Mouse (Mus musculus): Measurements from ENCODE around the gene Zfp558.
A peak's percentile ranks its signal among the peaks of the same experiment; 100 is the strongest.

Zfp558 gene

DNA sequence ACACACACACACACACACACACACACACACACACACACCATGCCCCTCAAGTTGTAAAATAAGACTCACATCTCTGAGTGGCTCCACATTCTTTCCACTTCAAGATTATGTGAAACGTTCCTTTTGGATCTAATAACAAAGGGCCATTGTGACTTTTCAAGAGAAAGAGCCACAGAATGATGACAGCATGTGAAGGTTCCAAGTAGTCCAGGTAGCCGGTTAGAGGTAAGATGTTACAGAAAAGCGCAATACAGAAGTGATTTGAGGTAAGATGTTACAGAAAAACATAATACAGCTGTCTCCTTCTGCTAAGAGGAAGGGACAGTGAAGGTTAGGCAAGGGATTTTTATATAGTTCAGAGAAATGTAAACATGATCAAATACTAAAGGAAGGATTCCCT lies at the start of gene Zfp558, which contains the start of gene Mbd3l1:
Zfp558 (minus strand) TSS at position 101 of the 400 bp plus-strand sequence.
Mbd3l1 (plus strand) TSS at position 192 of the 400 bp plus-strand sequence.
- no peak for DNase-seq (ENCODE audit: low spot score)

DNA sequence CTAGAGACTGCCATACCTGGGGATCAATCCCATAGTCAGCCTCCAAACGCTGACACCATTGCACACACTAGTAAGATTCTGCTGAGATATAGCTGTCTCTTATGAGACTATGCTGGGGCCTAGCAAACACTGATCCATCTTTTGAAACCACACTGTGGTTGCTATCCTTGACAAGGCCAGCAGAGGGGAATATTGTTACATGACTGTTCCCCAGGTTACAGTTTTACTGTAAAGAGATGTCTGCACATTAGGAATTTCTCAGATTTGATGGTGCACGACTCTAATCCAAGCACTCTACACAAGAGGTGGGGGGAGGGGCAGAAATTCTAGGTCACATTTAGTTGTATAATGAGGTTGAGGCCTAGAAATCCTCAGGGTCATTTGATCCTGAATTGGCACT lies 30.0 kb upstream of the Zfp558 start:
- no peak for DNase-seq (ENCODE audit: low spot score)

DNA sequence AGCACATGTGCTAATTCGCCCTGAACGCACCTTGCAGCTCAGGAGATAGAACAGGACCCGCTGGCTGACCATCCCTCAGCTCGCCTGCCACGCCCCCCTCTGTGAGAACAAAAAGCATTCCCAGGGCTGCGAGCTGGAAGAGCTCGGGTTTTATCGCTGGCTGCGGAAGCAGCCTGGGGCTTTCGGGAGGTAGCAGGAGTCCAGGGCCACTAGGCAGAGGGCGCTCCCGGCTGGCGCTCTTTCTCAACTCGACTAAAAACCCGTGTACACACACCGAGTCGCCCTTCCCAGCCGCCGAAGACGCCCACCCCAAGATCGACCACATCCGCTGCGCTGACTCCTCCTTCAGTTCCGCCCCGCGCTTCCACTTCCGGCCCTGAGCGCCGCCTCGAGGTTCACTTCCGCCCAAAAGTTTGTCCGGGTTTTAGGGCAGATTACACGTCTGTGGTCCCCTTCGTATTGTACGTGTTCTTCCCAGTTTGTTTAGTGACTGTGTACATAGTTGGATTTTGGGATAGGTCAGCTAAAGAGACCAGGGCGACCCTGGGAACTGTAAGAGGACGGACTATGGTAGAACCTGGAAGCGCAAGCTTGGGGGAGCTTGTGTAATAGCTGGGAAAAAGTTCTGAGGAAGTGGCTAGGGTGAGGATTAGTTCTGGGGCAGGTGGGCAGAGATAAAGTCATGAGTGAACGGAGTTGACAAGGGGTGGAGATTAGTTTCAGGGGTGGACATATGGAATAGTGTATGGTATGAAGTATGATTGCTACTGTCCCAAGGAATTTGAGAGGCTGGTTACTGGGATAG lies 4.5 kb downstream of the Zfp558 start:
- DNase-seq (ENCODE audit: low spot score): peak; percentile 90

DNA sequence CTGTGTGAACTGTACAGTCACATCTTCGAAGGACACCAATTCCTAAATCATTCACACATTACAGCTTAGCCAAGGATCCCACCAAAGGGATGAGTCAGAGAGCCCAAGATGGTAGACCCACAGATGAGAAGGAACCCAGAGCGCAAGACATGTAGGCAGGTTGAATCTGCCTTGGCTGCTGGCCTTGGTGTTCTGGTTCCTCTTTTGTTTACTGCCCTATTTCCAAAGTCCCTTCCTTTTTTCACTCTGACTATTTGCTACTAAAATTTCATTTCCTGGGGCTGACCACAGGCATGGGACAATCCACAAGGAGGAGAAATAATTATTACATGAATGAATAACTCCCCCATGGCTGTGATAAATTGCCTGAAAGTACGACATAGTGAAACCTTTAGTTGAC lies 10.1 kb downstream of the Zfp558 start:
- no peak for DNase-seq (ENCODE audit: low spot score)

- no peak for DNase-seq (ENCODE audit: low spot score)
Measured at GRCm38 (mm10) chr9:18467350-18467749, 10.7 kb downstream of the Zfp558 start.

DNA sequence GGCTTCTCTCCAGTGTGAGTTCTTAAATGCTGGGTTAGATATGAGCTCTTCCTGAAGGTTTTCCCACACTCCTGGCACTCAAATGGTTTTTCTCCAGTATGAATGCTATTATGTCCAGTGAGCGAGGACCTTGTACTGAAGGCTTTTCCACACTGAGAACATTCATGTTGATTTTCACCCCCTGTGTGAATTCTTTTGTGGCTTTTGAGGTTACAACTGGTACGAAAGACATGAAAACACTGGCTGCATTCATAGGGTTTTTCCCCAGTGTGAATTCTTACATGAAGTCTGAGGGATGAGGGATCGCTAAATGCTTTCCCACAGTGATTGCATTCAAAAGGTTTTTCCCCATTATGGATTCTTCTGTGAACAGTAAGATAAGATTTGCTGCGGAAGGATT lies 21.5 kb downstream of the Zfp558 start:
- DNase-seq (ENCODE audit: low spot score): no peak

- no peak for DNase-seq (ENCODE audit: low spot score)
Measured at GRCm38 (mm10) chr9:18431687-18432086, 46.4 kb downstream of the Zfp558 start.

DNA sequence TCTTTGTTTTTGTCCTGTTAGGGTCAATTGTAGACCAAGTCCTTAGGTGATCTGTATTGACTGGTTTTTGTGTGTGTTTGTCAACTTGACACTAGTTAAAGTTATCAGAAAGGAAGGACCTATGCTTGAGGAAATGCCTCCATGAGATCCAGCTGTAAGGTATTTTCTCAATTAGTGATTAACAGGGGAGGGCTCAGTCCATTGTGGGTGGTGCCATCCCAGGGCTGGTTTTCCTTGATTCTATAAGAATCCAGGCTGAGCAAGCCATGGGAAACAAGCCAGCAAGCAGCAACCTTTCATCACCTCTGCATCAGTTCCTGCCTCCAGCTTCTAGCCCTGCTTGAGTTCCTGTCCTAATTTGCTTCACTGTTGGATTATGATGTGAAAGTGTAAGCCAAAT lies 47.7 kb downstream of the Zfp558 start, which contains the start of gene Mbd3l2:
Mbd3l2 (plus strand) TSS at position 301 of the 400 bp plus-strand sequence.
- DNase-seq (ENCODE audit: low spot score): no peak

DNA sequence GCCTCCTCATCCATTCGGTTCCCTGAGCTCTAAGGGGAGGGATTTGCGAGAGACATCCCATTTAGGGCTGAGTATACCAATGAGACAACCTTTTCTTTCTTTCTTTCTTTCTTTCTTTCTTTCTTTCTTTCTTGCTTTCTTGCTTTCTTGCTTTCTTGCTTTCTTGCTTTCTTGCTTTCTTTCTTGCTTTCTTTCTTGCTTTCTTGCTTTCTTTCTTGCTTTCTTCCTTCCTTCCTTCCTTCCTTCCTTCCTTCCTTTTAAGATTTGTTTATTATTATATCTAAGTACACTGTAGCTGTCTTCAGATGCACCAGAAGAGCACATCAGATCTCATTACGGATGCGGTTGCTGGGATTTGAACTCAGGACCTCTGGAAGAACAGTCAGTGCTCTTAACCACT lies 65.7 kb downstream of the Zfp558 start:
- DNase-seq (ENCODE audit: low spot score): peak; percentile 2

Measured in embryo, embryonic 10.5 days (tissue).